Mouse (Mus musculus) adipocyte (in vitro differentiated cells): ENCODE measurements around the gene Myl10.
"Not testable (repeated sequence)": the region's sequence is repeated elsewhere in the genome, so short reads cannot be mapped to it uniquely, and the experiment has no call there.

Experiments
- DNase-seq: peaks from one replicate; pipeline ENCODE4 v3.0.0-alpha.2; 2016; ENCODE audit warnings: low spot score

Gene Myl10

GRCm38 (mm10) chr5:136705532-136705931, 12.6 kb downstream of the Myl10 start:
- DNase-seq: no peak

- peak; percentile 89 for DNase-seq
Measured at GRCm38 (mm10) chr5:136706803-136707202, 13.9 kb downstream of the Myl10 start.

GRCm38 (mm10) chr5:136708116-136708515, 15.2 kb downstream of the Myl10 start:
- no peak for DNase-seq

GRCm38 (mm10) chr5:136710742-136711141, 17.8 kb downstream of the Myl10 start:
- no peak for DNase-seq

GRCm38 (mm10) chr5:136714232-136714875, 21.4 kb downstream of the Myl10 start:
- no peak for DNase-seq

GRCm38 (mm10) chr5:136714879-136715278, 21.9 kb downstream of the Myl10 start:
- DNase-seq: no peak

GRCm38 (mm10) chr5:136716696-136717572, 24.0 kb downstream of the Myl10 start:
- no peak for DNase-seq

- DNase-seq: no peak
Measured at GRCm38 (mm10) chr5:136717573-136717854, 24.6 kb downstream of the Myl10 start.

- no peak for DNase-seq
Measured at GRCm38 (mm10) chr5:136718656-136719055, 25.7 kb downstream of the Myl10 start.

GRCm38 (mm10) chr5:136721596-136721995, 28.6 kb downstream of the Myl10 start:
- DNase-seq: no peak

- DNase-seq: not testable (repeated sequence)
Measured at GRCm38 (mm10) chr5:136726271-136726670, 33.3 kb downstream of the Myl10 start.

GRCm38 (mm10) chr5:136738918-136739317, 46.0 kb downstream of the Myl10 start:
- no peak for DNase-seq

- no peak for DNase-seq
Measured at GRCm38 (mm10) chr5:136746596-136746995, 53.6 kb downstream of the Myl10 start.
